Mouse (Mus musculus): ENCODE results near the gene Kcnj13.

The Kcnj13 gene

DNA sequence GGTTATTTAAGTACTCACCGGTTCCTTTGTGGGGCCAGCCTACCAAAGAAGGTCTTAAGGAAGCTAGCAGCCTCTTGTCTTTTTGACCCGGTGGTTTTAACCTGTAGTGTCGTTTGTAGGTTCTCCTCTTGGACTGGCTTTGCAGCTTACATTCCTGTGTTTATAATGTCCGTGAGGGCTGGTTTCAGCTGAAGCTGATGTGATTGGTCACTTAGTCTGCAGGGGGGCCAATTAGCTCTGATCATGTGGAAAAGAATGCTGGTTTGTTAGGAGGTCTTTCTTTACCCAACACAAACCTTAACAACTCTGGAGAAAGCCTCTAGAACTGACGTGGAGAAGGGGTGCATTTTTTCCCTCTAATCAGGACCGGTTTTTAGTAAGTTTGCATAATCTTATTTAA is at the start of gene Kcnj13:
Gene Kcnj13, minus strand, starts transcription at position 136 of the 400 bp plus-strand sequence.
- no peak for DNase-seq (ENCODE audit: extremely low spot score, low spot score)

GRCm38 (mm10) chr1:87436583-87436982 is 42.1 kb upstream of the Kcnj13 start:
- no peak for DNase-seq (ENCODE audit: extremely low spot score, low spot score)

GRCm38 (mm10) chr1:87435125-87435524 is 40.6 kb upstream of the Kcnj13 start:
- DNase-seq (ENCODE audit: extremely low spot score, low spot score) = no peak

DNA sequence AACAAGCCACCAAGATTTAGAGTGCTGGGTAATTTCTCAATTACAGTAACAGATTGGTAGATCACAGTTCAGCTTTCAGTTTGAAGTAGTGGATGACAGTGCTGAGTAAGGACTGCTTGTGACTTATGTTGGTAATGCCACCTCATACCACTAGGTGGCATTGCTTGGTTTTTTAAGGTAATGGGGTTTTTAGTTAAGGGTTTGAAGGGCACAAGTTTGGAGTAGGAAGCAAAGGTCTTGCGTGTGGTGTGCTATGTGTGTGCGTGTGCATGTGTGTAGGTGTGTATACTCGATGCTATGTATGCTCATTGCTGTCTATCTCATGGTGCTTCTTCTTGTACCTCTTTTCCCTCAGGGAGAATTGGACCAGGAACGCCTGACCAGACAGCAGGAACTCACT is 24.2 kb upstream of the Kcnj13 start:
- no peak for DNase-seq (ENCODE audit: extremely low spot score, low spot score)

- DNase-seq (ENCODE audit: extremely low spot score, low spot score) = no peak
These were observed 14.9 kb upstream of the Kcnj13 start for GRCm38 (mm10) chr1:87409380-87409779.

- no peak for DNase-seq (ENCODE audit: extremely low spot score, low spot score)
These were observed 11.5 kb upstream of the Kcnj13 start for GRCm38 (mm10) chr1:87406012-87406411.

DNA sequence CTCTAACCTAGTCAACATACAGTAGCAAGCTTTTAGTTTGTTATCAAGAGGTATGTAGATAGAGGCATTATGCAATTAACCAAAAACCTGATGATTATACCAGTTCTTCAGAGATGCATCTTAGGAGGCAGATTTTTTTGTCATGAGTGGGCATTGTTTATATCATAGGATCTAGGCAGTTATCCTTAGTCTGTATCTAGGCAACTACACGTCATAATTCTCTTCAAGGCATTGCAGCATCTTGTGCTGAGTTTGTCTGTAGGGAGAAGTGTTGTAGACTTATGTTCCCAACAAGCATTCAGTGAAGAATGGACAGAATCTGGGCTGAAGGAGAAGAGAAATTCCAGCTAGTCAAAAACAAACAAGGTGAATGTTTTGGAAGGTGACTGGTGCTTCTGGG is 10.2 kb upstream of the Kcnj13 start:
- no peak for DNase-seq (ENCODE audit: extremely low spot score, low spot score)

GRCm38 (mm10) chr1:87396923-87397586 is 2.5 kb upstream of the Kcnj13 start:
- no peak for DNase-seq (ENCODE audit: extremely low spot score, low spot score)

- no peak for DNase-seq (ENCODE audit: extremely low spot score, low spot score)
These were observed 909 bp downstream of the Kcnj13 start for GRCm38 (mm10) chr1:87393444-87394195.

- DNase-seq (ENCODE audit: extremely low spot score, low spot score) = no peak
These were observed 8.0 kb downstream of the Kcnj13 start for GRCm38 (mm10) chr1:87386436-87387092.

- DNase-seq (ENCODE audit: extremely low spot score, low spot score) = no peak
These were observed 13.4 kb downstream of the Kcnj13 start for GRCm38 (mm10) chr1:87381152-87381551.

DNA sequence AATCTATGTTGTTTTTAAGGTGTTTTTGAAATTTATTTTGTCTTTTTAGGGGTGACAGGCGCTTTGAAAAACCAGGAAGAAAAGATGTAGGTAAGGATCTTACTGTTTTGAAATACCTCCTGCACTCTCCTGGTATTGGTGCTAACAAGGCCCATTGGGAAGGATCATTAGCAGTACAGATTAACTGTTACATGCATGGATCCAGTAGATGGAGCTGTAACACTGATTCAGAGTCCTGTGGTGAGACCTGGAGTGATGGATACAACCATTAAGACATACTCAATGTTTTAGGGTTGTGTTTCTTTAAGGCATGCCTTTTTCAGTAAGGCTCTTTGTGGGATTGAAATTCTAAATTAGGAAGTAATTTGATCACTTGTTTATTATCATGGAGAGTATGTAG is 14.6 kb downstream of the Kcnj13 start:
- no peak for DNase-seq (ENCODE audit: extremely low spot score, low spot score)

GRCm38 (mm10) chr1:87378024-87378560 is 16.4 kb downstream of the Kcnj13 start:
- no peak for DNase-seq (ENCODE audit: extremely low spot score, low spot score)

DNA sequence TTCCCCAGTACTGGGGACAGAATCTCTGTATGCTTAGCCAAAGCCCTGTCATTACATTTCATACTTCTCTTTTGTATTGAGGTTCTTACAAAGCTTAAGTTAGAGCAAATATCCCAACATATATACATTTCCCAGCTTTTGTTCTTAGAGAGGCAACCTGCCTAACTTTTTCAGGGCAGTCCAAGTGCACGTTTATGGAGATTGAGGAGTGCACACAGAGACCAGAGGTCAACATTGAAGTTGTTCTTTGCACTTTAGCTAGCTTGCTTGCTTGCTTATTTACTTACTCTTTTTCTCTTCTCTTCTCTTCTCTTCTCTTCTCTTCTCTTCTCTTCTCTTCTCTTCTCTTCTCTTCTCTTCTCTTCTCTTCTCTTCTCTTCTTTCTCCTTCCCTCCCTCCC is 34.3 kb downstream of the Kcnj13 start:
- no peak for DNase-seq (ENCODE audit: extremely low spot score, low spot score)

GRCm38 (mm10) chr1:87350576-87350975 is 44.0 kb downstream of the Kcnj13 start:
- DNase-seq (ENCODE audit: extremely low spot score, low spot score) = no peak

Measured in neural tube, embryonic 10.5 days (tissue).